Mouse (Mus musculus) hindbrain, embryonic 12.5 days (tissue): ENCODE measurements at regions not wholly inside any gene's neighbourhood (a gene's known extent, or its start where the extent isn't known, plus 50 kb on each side); places are given as distances from the start of the nearest gene placed in this dataset.
A peak's percentile ranks its signal among the peaks of the same experiment; 100 is the strongest.

ENCODE experiments used
- ATAC-seq: fragments of 200-750 bp; cut with Nextera tagmentation; 2 replicates; pipeline ENCODE4 v1.8.0; 2017; ENCODE audit warnings: moderate TSS enrichment; ENCODE audit not compliant: low FRiP score
- H3K27ac ChIP-seq: fragments of 300-500 bp; sonication (generic); 2 replicates; pipeline ENCODE4 v1.5.1; 2016; ENCODE audit warnings: mild to moderate bottlenecking
- H3K27me3 ChIP-seq: fragments of 300-500 bp; sonication (generic); 2 replicates; pipeline ENCODE4 v1.6.1; 2016; ENCODE audit warnings: mild to moderate bottlenecking
- H3K36me3 ChIP-seq: fragments of 300-500 bp; sonication (generic); 2 replicates; pipeline ENCODE4 v1.6.1; 2016; ENCODE audit warnings: mild to moderate bottlenecking
- H3K4me1 ChIP-seq: fragments of 300-500 bp; sonication (generic); 2 replicates; pipeline ENCODE4 v1.6.1; 2016
- H3K4me2 ChIP-seq: fragments of 300-500 bp; sonication (generic); replicated peaks from 2 replicates; pipeline ENCODE4 v1.6.1; 2016; ENCODE audit warnings: mild to moderate bottlenecking
- H3K4me3 ChIP-seq: fragments of 300-500 bp; sonication (generic); 2 replicates; pipeline ENCODE4 v1.5.1; 2016; ENCODE audit warnings: mild to moderate bottlenecking
- H3K9ac ChIP-seq: fragments of 300-500 bp; sonication (generic); 2 replicates; pipeline ENCODE4 v1.6.1; 2016; ENCODE audit warnings: mild to moderate bottlenecking, moderate library complexity
- H3K9me3 ChIP-seq: fragments of 300-500 bp; sonication (generic); replicated peaks from 2 replicates; pipeline ENCODE4 v1.6.1; 2016; ENCODE audit warnings: mild to moderate bottlenecking
- WGBS: fragments of 180-500 bp; shearing (Covaris S2); methylation state at CpG from one replicate; pipeline ENCODE4 v1.1.7; 2016; 5-methylcytosine and 5-hydroxymethylcytosine counted together

DNA sequence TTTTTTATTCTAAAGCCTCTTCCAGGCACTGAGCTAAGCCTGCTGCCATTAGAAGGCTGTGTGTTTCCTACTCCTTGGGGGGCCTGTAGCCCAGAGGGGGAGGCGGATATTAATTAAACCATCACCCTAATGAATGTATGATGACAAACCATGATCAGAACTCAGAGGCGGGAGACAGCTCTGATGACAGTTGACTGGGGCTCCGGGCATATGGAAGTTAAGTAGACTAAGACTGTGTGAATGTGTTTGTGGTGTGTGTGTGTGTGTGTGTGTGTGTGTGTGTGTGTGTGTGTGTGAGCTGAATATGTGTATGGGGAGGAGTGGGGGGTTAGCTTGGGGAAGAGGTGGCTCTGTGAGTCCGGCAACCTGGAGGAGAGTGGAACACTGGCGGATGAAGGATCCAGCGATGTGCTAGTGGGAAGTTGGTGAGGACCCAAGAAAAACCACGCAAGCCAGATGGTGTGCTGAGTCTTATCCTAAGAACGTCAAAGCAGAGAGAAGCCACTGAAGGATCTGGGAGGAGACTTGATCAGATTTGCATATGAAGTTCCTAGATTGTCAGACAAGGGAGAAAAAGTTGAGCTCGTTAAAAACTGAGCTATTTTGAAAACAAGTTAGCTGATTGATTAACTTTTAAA is 256.7 kb downstream of the Lmx1a start:
- Histone ChIP-seq H3K9me3 (no peaks in the 10 kb centered on the region), H3K4me3 (no peak overlapping the region), H3K27me3 (no peaks in the 10 kb centered on the region), H3K9ac (no peak overlapping the region), H3K4me2 (no peak overlapping the region), H3K36me3 (no peaks in the 10 kb centered on the region), H3K27ac (no peak overlapping the region), H3K4me1 (no peaks in the 10 kb centered on the region)
- no peak for ATAC-seq
- WGBS = 63% methylated on average over 9 of the region's 9 CpGs

DNA sequence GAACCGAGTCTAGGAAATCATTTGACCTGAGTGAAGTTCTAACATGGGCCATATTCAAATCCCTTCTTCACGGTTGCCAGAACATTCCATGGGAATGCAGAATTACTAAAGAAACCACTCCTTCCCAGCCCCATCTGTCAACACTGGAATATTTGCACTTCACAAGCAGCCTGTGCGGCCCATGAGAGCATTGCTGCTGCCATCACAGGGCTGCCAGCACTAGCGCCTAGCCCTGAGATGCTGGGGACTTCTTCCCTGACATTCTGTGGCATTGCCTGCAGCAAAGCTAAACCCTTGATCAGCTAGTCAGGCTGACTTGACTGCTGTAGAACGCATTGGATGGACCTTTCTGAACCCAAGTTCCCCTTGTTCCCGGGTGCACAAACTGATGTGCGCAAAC is 258.8 kb downstream of the Lmx1a start:
- WGBS = 80% methylated on average over 7 of the region's 7 CpGs
- no peaks in the 10 kb centered on the region for H3K36me3 ChIP-seq

DNA sequence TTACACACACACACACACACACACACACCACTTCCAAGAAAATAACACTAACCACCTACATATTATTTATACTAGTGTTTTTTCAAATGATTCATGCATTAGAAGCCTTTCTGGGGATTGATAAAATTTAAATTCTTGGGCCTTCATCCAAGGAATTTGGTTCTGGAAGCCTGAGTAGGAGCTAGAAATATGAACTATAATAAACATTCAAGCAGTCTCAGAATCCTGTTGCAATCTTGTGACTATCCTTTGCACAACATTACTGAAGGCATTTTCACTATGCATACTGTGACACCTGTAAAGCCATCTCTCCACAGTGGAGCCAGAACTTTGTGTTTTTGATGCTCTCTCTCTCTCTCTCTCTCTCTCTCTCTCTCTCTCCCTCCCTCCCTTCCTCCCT is 262.7 kb downstream of the Lmx1a start:
- no peak overlapping the region for H3K9ac ChIP-seq

More for the DNA sequence above, 258.8 kb downstream of the Lmx1a start:
- H3K4me1 ChIP-seq = no peaks in the 10 kb centered on the region
- H3K27ac ChIP-seq = no peak overlapping the region
- H3K4me3 ChIP-seq = no peak overlapping the region
- no peak overlapping the region for H3K9ac ChIP-seq
- no peak for ATAC-seq
- no peak overlapping the region for H3K4me2 ChIP-seq
- peaks cover 5% of the 10 kb centered on the region; the same call in 1 of the 2 replicates for H3K9me3 ChIP-seq
- no peaks in the 10 kb centered on the region for H3K27me3 ChIP-seq

DNA sequence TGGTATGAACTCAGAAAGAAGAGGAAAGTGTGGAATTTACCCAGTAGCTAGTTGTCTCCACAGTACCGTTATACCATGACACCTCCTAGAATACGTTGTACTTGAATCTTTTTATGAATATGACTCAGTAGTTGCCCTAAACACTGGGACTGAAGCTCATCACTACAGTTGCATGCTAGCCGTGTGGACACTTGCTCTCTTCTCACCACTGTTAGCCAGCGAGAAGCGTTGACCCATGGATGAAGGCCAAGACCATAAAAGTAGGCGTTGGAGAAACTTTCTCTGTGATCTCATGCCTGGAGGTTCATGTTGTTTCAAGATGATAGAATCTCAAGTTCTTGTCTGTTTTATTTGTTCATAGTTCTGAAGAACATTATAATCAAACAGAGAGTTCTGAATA is 269.5 kb downstream of the Lmx1a start:
- no peak overlapping the region for H3K4me3 ChIP-seq
- no peaks in the 10 kb centered on the region for H3K27me3 ChIP-seq
- no peak for ATAC-seq
- H3K4me1 ChIP-seq = 0 out of 2 replicates have a peak, but pooled peaks cover 2% of the 10 kb centered on the region
- H3K4me2 ChIP-seq = no peak overlapping the region
- no peaks in the 10 kb centered on the region for H3K36me3 ChIP-seq
- 95% methylated on average over 6 of the region's 6 CpGs for WGBS
- H3K27ac ChIP-seq = no peak overlapping the region
- H3K9ac ChIP-seq = no peak overlapping the region
- H3K9me3 ChIP-seq = no peaks in the 10 kb centered on the region

More for the DNA sequence above, 262.7 kb downstream of the Lmx1a start:
- Histone ChIP-seq H3K27me3 (no peaks in the 10 kb centered on the region), H3K27ac (no peak overlapping the region), H3K36me3 (no peaks in the 10 kb centered on the region), H3K4me3 (no peak overlapping the region), H3K4me2 (no peak overlapping the region), H3K9me3 (peaks cover 5% of the 10 kb centered on the region; the same call in 1 of the 2 replicates), H3K4me1 (no peaks in the 10 kb centered on the region)
- ATAC-seq = no peak

DNA sequence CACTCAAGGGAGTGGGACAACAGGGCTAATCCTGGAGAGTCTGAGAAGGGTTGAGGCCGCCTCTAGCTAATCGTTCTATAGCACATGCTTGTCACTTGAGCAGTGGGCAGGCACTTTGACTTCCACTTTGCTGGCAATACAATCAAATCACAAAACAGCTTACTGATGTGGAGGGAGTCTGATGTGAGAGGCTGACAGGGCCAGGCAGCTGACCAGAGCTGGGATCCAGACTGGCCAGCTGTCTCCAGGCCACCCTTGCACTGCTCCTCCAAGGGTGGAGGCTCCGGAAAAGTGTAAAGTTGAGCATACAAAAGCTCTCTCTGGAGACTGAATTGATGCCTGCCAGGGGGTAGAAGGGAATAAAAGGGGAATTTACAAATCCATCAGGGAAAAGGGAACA is 280.5 kb downstream of the Lmx1a start:
- Histone ChIP-seq H3K9ac (no peak overlapping the region), H3K36me3 (no peaks in the 10 kb centered on the region), H3K27ac (no peak overlapping the region), H3K9me3 (no peaks in the 10 kb centered on the region), H3K4me1 (peaks cover 6% of the 10 kb centered on the region; the same call in 1 of the 2 replicates), H3K4me3 (no peak overlapping the region), H3K27me3 (0 out of 2 replicates have a peak, but pooled peaks cover 7% of the 10 kb centered on the region), H3K4me2 (no peak overlapping the region)
- 38% methylated on average over 3 of the region's 3 CpGs for WGBS
- no peak; the same call in 1 of the 2 replicates for ATAC-seq

DNA sequence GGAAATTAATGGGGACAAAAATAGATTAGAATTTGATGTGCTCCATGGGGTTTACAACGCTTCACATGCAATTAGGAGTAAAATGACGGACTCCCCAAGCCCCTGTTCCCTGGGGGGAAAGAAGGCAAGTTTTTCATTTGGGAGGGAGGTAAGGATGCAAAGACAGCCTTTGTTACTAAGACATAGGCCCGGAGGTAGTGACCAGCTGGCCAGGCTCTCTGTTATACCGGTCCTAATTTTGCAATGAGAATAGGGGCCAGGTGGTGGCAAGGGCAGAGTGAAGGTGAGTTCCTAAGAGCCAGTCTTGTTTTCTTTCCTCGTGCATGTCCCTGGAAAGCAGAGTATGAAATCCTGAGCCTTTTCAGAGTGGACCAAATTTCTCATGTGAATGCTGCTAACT is 280.9 kb downstream of the Lmx1a start:
- Histone ChIP-seq H3K4me1 (peaks cover 6% of the 10 kb centered on the region; the same call in 1 of the 2 replicates), H3K4me2 (no peak overlapping the region), H3K27me3 (0 out of 2 replicates have a peak, but pooled peaks cover 7% of the 10 kb centered on the region), H3K27ac (no peak overlapping the region), H3K4me3 (no peak overlapping the region), H3K36me3 (no peaks in the 10 kb centered on the region), H3K9ac (no peak overlapping the region), H3K9me3 (no peaks in the 10 kb centered on the region)
- 0 out of 2 replicates have a peak, but pooled peaks have one; percentile 29 for ATAC-seq
- WGBS = 34% methylated on average over 5 of the region's 5 CpGs

DNA sequence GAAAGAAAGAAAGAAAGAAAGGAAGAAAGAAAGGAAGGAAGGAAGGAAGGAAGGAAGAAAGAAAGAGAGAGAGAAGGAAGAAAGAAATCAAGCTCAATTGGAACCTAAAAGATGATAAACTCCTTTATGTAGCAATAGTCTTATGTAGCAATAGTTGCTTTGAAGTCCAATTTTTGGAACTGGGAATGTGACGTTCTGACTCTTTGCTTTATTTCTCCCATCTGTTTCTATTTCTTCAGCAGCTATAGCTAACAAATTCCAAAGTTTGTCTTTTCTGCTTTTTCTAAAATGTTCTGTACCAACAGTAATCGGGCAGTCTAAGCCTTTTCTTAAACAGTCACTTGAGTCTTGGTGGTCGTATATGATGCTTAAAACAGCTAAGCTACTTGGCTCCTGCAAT is 287.7 kb downstream of the Lmx1a start:
- Histone ChIP-seq H3K9ac (no peak overlapping the region), H3K36me3 (no peaks in the 10 kb centered on the region), H3K9me3 (no peaks in the 10 kb centered on the region), H3K27me3 (no peaks in the 10 kb centered on the region), H3K4me3 (no peak overlapping the region), H3K4me2 (no peak overlapping the region), H3K27ac (no peak overlapping the region), H3K4me1 (no peaks in the 10 kb centered on the region)
- ATAC-seq = no peak
- WGBS = 88% methylated on average over 3 of the region's 3 CpGs

DNA sequence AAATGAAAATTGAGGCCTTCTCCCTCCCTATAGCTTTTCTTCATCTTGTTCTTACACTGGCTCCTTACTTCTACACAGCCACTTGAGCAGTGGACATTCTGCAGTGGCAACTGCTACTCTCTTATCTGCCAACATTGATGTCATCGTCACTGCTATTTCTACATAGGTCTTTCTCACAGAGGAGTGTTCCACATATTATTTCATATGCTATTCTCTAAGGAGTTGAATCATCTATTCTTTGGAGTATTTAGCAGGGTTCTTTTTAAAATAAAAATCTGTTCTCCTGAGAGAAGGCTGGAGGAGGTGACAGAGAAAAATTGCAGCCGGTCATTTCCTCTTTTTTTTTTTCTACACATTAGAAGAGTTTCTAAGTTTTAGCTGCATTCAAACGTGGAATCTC is 290.1 kb downstream of the Lmx1a start:
- Histone ChIP-seq H3K27me3 (no peaks in the 10 kb centered on the region), H3K4me1 (no peaks in the 10 kb centered on the region), H3K4me3 (no peak overlapping the region), H3K27ac (no peak overlapping the region), H3K4me2 (no peak overlapping the region), H3K36me3 (no peaks in the 10 kb centered on the region), H3K9me3 (no peaks in the 10 kb centered on the region), H3K9ac (no peak overlapping the region)
- no peak for ATAC-seq
- WGBS = 88% methylated on average over 3 of the region's 3 CpGs

DNA sequence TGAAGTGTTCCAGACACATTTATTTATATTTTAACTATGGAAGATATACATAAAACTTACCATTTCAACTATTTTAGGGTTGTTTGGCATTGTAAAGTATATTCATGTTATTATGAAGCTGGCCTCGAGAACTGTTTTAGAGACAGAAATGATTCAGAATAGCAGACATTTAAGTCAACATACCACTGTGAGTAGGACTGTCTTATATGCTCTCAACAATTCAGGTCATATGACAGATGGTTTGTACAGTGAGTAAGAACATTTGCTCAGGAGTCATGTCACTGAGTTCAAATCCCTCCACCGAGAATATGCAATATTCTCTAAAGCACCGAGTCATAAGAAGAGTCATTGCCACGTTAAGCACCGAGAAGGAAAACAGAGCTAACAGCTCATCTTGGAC is 290.6 kb downstream of the Lmx1a start:
- H3K27me3 ChIP-seq = no peaks in the 10 kb centered on the region
- no peaks in the 10 kb centered on the region for H3K36me3 ChIP-seq
- no peak for ATAC-seq
- no peak overlapping the region for H3K27ac ChIP-seq
- no peaks in the 10 kb centered on the region for H3K9me3 ChIP-seq
- no peaks in the 10 kb centered on the region for H3K4me1 ChIP-seq
- H3K4me3 ChIP-seq = no peak overlapping the region
- H3K4me2 ChIP-seq = no peak overlapping the region
- WGBS = 94% methylated on average over 5 of the region's 5 CpGs
- no peak overlapping the region for H3K9ac ChIP-seq

DNA sequence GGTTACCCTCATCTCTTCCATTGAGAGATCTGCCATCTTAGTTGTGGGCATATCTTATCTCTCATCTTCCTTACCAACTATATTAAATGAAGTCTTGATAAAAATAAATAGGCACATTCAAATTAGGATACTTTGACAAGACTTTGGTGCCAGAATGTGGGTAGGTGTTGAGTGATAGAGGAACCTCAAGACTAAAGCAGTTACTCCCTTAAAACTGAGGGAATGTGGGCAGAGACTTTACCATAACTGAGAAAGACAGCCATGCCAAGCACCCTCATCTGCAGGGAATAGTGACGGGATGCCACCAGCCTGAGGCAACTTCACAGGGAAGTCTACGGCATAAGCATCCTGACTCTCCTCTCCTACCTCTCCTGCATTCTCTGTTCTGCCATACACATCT is 292.3 kb downstream of the Lmx1a start:
- no peaks in the 10 kb centered on the region for H3K9me3 ChIP-seq
- H3K4me1 ChIP-seq = no peaks in the 10 kb centered on the region
- no peaks in the 10 kb centered on the region for H3K27me3 ChIP-seq
- ATAC-seq = no peak
- 94% methylated on average over 2 of the region's 2 CpGs for WGBS
- H3K4me3 ChIP-seq = no peak overlapping the region
- H3K36me3 ChIP-seq = no peaks in the 10 kb centered on the region
- H3K27ac ChIP-seq = no peak overlapping the region
- no peak overlapping the region for H3K9ac ChIP-seq
- H3K4me2 ChIP-seq = no peak overlapping the region

DNA sequence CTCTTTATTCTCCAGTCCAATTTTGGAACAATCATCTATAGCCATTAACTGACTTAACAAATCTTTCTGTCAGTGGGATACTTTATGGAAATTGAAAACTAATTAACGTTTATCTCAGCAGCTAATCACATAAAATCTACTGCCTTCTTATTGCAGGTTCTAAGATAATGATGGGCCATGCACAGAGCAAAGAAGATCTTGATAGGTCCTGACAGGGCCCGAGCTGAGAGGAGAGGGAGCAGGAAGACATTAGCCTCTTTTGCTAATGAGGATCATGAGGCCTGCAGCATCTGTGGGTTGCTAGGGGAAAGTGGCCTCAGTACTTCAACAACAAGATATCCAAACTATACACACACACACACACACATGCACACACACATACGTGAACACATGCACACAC is 318.4 kb downstream of the Lmx1a start:
- WGBS = 83% methylated on average over 3 of the region's 3 CpGs
- no peak for ATAC-seq
- H3K27me3 ChIP-seq = no peaks in the 10 kb centered on the region
- H3K4me2 ChIP-seq = no peak overlapping the region
- H3K4me1 ChIP-seq = 0 out of 2 replicates have a peak, but pooled peaks cover 2% of the 10 kb centered on the region
- no peak overlapping the region for H3K4me3 ChIP-seq
- H3K9ac ChIP-seq = no peak overlapping the region
- no peak overlapping the region for H3K27ac ChIP-seq
- no peaks in the 10 kb centered on the region for H3K36me3 ChIP-seq
- H3K9me3 ChIP-seq = no peaks in the 10 kb centered on the region

DNA sequence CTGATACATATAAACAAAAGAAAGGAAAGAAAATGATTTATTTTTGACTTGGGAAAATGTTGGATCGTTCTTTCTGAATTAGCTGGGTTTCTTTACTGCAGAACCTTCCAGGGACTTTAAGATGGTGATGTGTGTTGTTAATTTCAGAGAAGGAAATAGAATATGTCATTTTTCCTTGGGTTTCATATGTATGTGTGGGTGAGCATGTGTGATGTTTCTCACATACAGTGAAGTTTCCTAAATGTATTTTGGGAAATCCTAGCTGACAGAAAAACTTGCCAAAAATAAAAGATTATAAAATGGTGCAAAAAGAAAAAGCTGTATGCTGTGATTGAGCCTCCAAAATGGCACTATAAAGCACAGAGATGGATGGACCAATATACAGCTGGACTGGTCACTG is 319.2 kb downstream of the Lmx1a start:
- Histone ChIP-seq H3K4me2 (no peak overlapping the region), H3K4me3 (no peak overlapping the region), H3K36me3 (no peaks in the 10 kb centered on the region), H3K9me3 (no peaks in the 10 kb centered on the region), H3K4me1 (no peaks in the 10 kb centered on the region), H3K27me3 (no peaks in the 10 kb centered on the region), H3K9ac (no peak overlapping the region), H3K27ac (no peak overlapping the region)
- 92% methylated on average over 1 of the region's 1 CpGs for WGBS
- ATAC-seq = no peak

DNA sequence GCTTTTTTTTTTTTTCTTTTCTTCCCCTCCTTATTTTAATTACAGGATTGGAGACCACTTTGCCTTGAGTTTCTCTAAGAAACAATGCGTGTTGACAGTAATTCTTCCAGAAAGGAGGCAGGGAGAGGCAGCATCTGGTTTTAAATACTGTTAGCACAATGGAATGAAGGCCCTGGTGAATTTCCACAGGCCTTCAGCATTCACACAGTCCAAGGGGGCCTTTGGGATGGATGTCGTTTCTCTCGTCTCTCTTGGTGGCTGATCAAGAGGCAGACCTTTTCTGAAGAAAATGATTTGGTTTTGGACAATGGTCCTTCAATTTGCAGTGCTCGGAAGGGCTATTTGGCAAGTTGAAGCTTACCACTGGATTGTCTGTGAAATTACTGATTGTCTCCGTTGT is 321.4 kb downstream of the Lmx1a start:
- Histone ChIP-seq H3K27me3 (no peaks in the 10 kb centered on the region), H3K27ac (no peak overlapping the region), H3K4me3 (no peak overlapping the region), H3K9ac (no peak overlapping the region), H3K36me3 (no peaks in the 10 kb centered on the region), H3K4me2 (no peak overlapping the region), H3K4me1 (no peaks in the 10 kb centered on the region), H3K9me3 (no peaks in the 10 kb centered on the region)
- ATAC-seq = no peak
- WGBS = 60% methylated on average over 5 of the region's 5 CpGs
